Mouse (Mus musculus) MEL (cell line): ENCODE measurements around the gene Hist1h2bh.

Experiments
- E2F4 ChIP-seq: IDR thresholded peaks from 2 replicates; pipeline ENCODE4 v1.6.1; 2011; ENCODE audit warnings: low read depth, low read length, improper control_type of control experiment, borderline replicate concordance
- NRF1 ChIP-seq: IDR thresholded peaks from 2 replicates; pipeline ENCODE4 v1.6.1; 2014; ENCODE audit warnings: low read depth, mild to moderate bottlenecking, inconsistent platforms, low read length, improper control_type of control experiment, moderate library complexity; ENCODE audit not compliant: poor library complexity, insufficient read depth, severe bottlenecking

GRCm38 (mm10) chr13:23529005-23529404 lies 14.2 kb downstream of the Hist1h2bh start:
- no peak for TF ChIP-seq E2F4
- no peak for TF ChIP-seq NRF1
